ENCODE assay signal across 8 mouse cellular contexts in genomic region chr3:67462578-67462977, GRCm38 (mm10). TPM values are rescaled to one million over a fixed set of nuclear protein-coding genes. Genes with fewer than 3 reads are reported as not detected.
A peak's percentile ranks its signal among the peaks of the same experiment; 100 is the strongest.
DNase-seq lines count a peak whose midpoint lies in the region; ATAC-seq and TF ChIP-seq lines count a peak whose summit lies in the region.

No protein-coding gene starts in this region.

- DNase-seq in lung, adult 2 months: no peak
- DNase-seq in lung, postnatal 14 days: no peak
- DNase-seq in frontal cortex, postnatal 36 days (ENCODE audit: low spot score in 2 of 2): no peak
- no peak for DNase-seq in frontal cortex, postnatal 10 days (ENCODE audit: low spot score in 2 of 2)
- DNase-seq in layer of hippocampus, adult 8-10 months (ENCODE audit: low spot score in 2 of 2): no peak

- ATAC-seq in embryonic facial prominence, embryonic 15.5 days (ENCODE audit: insufficient number of reproducible peaks, low FRiP score, low TSS enrichment, low read depth): no peak
- ATAC-seq in limb, embryonic 12.5 days (ENCODE audit: insufficient number of reproducible peaks, insufficient read depth, low FRiP score, low TSS enrichment, low read depth): no peak

- no peak overlapping the region for H3K27ac ChIP-seq in embryonic facial prominence, embryonic 15.5 days (replicated peaks)
- H3K27ac ChIP-seq in limb, embryonic 12.5 days: peak overlapping the region; percentile 86; the same call in 1 of the 2 replicates
- no peak overlapping the region for H3K27ac ChIP-seq in small intestine, adult 2 months (ENCODE audit: insufficient read depth, low read depth, low read length)

- TF ChIP-seq CTCF in lung, adult 2 months (IDR thresholded peaks at IDR 0.05; ENCODE audit: insufficient read depth, low read length): no peak
- no peak for TF ChIP-seq CTCF in small intestine, adult 2 months (IDR thresholded peaks at IDR 0.05; ENCODE audit: extremely low read depth, insufficient read length, insufficient replicate concordance, low read depth, low read length)

- no peaks in the 10 kb centered on the region for H3K9me3 ChIP-seq in embryonic facial prominence, embryonic 15.5 days (replicated peaks)
- H3K9me3 ChIP-seq in limb, embryonic 12.5 days: no peaks in the 10 kb centered on the region

- peak overlapping the region; percentile 84 for H3K4me2 ChIP-seq in embryonic facial prominence, embryonic 15.5 days (replicated peaks)
- H3K4me2 ChIP-seq in limb, embryonic 12.5 days: peak overlapping the region; percentile 71

- H3K27me3 ChIP-seq in embryonic facial prominence, embryonic 15.5 days: no peaks in the 10 kb centered on the region
- H3K27me3 ChIP-seq in limb, embryonic 12.5 days: no peaks in the 10 kb centered on the region
- no peaks in the 10 kb centered on the region for H3K27me3 ChIP-seq in small intestine, adult 2 months (ENCODE audit: control insufficient read depth, insufficient read depth, low read length)

- no peak for TF ChIP-seq POLR2A in lung, adult 2 months (IDR thresholded peaks at IDR 0.05; ENCODE audit: borderline replicate concordance, extremely low read depth, low read depth, low read length)
- TF ChIP-seq POLR2A in small intestine, adult 2 months (IDR thresholded peaks at IDR 0.05; ENCODE audit: low read depth, low read length): no peak

- peak overlapping the region; percentile 99 for H3K4me3 ChIP-seq in lung, adult 2 months (replicated peaks; ENCODE audit: extremely low read depth, low read depth, low read length)
- H3K4me3 ChIP-seq in embryonic facial prominence, embryonic 15.5 days (replicated peaks): peak overlapping the region; percentile 69
- H3K4me3 ChIP-seq in limb, embryonic 12.5 days (replicated peaks): peak overlapping the region; percentile 67
- peak overlapping the region; percentile 22; the same call in 1 of the 2 replicates for H3K4me3 ChIP-seq in small intestine, adult 2 months (ENCODE audit: low read depth, low read length)

- peaks cover 25% of the 10 kb centered on the region for H3K36me3 ChIP-seq in embryonic facial prominence, embryonic 15.5 days
- peaks cover 32% of the 10 kb centered on the region for H3K36me3 ChIP-seq in limb, embryonic 12.5 days
- H3K36me3 ChIP-seq in small intestine, adult 2 months (ENCODE audit: control insufficient read depth, insufficient read depth, low read length): peaks cover 25% of the 10 kb centered on the region

- H3K9ac ChIP-seq in embryonic facial prominence, embryonic 15.5 days: no peak overlapping the region
- peak overlapping the region; percentile 78 for H3K9ac ChIP-seq in limb, embryonic 12.5 days (replicated peaks)

- WGBS in lung, adult 2 months: 19% methylated on average over 10 of the region's 10 CpGs
- 38% methylated on average over 10 of the region's 10 CpGs for WGBS in embryonic facial prominence, embryonic 15.5 days
- WGBS in limb, embryonic 12.5 days: 48% methylated on average over 10 of the region's 10 CpGs
- 49% methylated on average over 10 of the region's 10 CpGs for WGBS in small intestine, adult 2 months

- peaks cover 5% of the 10 kb centered on the region; the same call in 1 of the 2 replicates for H3K4me1 ChIP-seq in lung, adult 2 months (ENCODE audit: control insufficient read depth, insufficient read depth, low read length)
- H3K4me1 ChIP-seq in embryonic facial prominence, embryonic 15.5 days: peaks cover 10% of the 10 kb centered on the region
- H3K4me1 ChIP-seq in limb, embryonic 12.5 days (replicated peaks): peaks cover 17% of the 10 kb centered on the region
- H3K4me1 ChIP-seq in small intestine, adult 2 months (ENCODE audit: control insufficient read depth, insufficient read depth, insufficient read length, low read length): peaks cover 3% of the 10 kb centered on the region; the same call in 1 of the 2 replicates

RNA-seq across cellular contexts. Expression of gene Lxn, which starts 1.1 kb away (rescaled TPM):
- 82.6 and 99.1 TPM in 2 replicates for polyA plus RNA-seq in lung, adult 2 months (2012; rRNA removed)
- 99.1 and 109 TPM in 2 replicates for polyA plus RNA-seq in embryonic facial prominence, embryonic 15.5 days (2015; fragmentation: Nextera tagmentation; extraction: Ambion mirVana)
- 95.8 and 102 TPM in 2 replicates for polyA plus RNA-seq in limb, embryonic 12.5 days (2016; fragmentation: Nextera tagmentation; extraction: Ambion mirVana)
- 15.8 and 55.5 TPM in 2 replicates for polyA plus RNA-seq in small intestine, adult 2 months (2012; rRNA removed)
- total RNA-seq in layer of hippocampus, adult 8-10 months (2022): 10 to 100 TPM; 49.1 to 58.4 (median 53.4) TPM

RNA-seq across cellular contexts. Expression of gene Gfm1, which starts 32.7 kb away (rescaled TPM):
- 9.5 and 13.6 TPM in 2 replicates for polyA plus RNA-seq in lung, adult 2 months (2012; rRNA removed)
- 38.1 and 40.2 TPM in 2 replicates for polyA plus RNA-seq in embryonic facial prominence, embryonic 15.5 days (2015; fragmentation: Nextera tagmentation; extraction: Ambion mirVana)
- polyA plus RNA-seq in limb, embryonic 12.5 days (2016; fragmentation: Nextera tagmentation; extraction: Ambion mirVana): 46.1 and 49.3 TPM in 2 replicates
- 4.0 and 5.9 TPM in 2 replicates for polyA plus RNA-seq in small intestine, adult 2 months (2012; rRNA removed)
- total RNA-seq in layer of hippocampus, adult 8-10 months (2022): 10 to 100 TPM; 48.5 to 53.2 (median 50.1) TPM

RNA-seq across cellular contexts. Expression of gene Rarres1, which starts 52.7 kb away (rescaled TPM):
- 1.1 and 2.3 TPM in 2 replicates for polyA plus RNA-seq in lung, adult 2 months (2012; rRNA removed)
- polyA plus RNA-seq in embryonic facial prominence, embryonic 15.5 days (2015; fragmentation: Nextera tagmentation; extraction: Ambion mirVana): 8.1 and 8.2 TPM in 2 replicates
- polyA plus RNA-seq in limb, embryonic 12.5 days (2016; fragmentation: Nextera tagmentation; extraction: Ambion mirVana): 9.2 and 14.4 TPM in 2 replicates
- polyA plus RNA-seq in small intestine, adult 2 months (2012; rRNA removed): 1.9 and 3.9 TPM in 2 replicates
- 1 to 10 TPM; 1.4 to 1.7 (median 1.6) TPM for total RNA-seq in layer of hippocampus, adult 8-10 months (2022)

Comparison
In these comparisons a context has a peak if more than half of its experiments do, and no peak if none do; other contexts are left out.
1. H3K4me3 ChIP-seq: peak in every context shown above with its lines; median percentile 99 in lung, adult 2 months; 69 in embryonic facial prominence, embryonic 15.5 days; 67 in limb, embryonic 12.5 days; 22 in small intestine, adult 2 months.